Mouse (Mus musculus) urinary bladder, postnatal 36 days (tissue): ENCODE results near the gene Stim1.
"Not testable (repeated sequence)": the region's sequence is repeated elsewhere in the genome, so short reads cannot be mapped to it uniquely, and the experiment has no call there.

ENCODE experiments used
- DNase-seq, 2 experiments: peaks; one replicate each; pipeline ENCODE4 v3.0.0; 2022; ENCODE audit warnings: low spot score in 2 of 2, mixed read lengths in 1 of 2

Gene Stim1

GRCm38 (mm10) chr7:102361297-102361696 lies 93.7 kb downstream of the Stim1 start:
- DNase-seq: no peak

DNA sequence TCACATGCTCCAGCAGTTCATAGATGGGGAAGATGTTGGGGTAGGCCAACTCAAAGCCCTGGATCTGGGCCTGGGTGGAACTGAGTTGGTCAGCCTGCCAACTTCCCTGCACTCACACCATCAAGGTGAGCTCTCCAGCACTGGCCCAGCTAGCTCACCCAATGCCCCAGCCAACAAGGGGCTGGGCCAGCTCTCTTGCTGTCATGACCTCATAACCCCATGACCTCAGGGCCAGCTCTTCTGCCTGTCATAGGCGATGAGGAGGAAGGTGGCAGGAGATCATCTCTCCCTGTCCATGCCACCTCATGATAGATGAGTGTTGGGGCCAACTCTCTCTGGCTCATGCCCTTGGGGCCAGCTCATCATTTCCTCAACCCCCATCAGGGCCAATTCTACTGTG lies 96.2 kb downstream of the Stim1 start:
- DNase-seq: no peak

GRCm38 (mm10) chr7:102369661-102370060 lies 102.1 kb downstream of the Stim1 start:
- peak in 1 of 2 experiments; percentile 28 for DNase-seq

GRCm38 (mm10) chr7:102370526-102370925 lies 102.9 kb downstream of the Stim1 start:
- no peak for DNase-seq

DNA sequence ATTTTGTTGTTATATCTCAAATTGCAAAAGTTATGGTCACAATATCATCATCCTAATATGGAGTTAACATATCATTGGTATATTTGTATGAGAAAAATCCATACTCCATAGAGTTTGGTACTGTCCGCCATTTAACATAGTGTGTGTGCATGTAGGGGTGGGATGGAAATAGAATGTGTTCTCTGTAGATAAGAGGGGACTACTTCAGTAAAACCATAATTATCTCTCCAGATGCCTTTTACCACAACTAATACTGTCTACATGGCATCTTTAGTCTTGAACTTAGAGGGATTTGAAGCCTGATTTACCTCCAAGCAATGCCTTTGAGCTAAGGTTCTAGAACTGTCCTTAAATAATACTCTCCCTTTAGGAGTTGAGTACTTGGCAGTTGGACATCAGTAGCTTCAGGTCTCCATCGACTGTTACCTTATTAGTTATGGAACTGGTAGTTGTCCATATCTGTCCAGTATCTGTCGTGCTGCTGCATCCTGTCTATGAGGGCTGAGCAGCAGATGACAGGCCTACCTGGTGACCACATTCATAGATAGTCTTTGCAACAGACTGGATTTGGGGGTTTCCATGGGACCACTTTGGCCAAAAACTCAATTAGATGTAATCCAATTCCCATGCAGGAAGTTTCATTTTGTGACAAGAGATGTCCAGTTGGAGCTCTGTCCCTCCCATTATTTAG lies 105.9 kb downstream of the Stim1 start:
- no peak for DNase-seq

DNA sequence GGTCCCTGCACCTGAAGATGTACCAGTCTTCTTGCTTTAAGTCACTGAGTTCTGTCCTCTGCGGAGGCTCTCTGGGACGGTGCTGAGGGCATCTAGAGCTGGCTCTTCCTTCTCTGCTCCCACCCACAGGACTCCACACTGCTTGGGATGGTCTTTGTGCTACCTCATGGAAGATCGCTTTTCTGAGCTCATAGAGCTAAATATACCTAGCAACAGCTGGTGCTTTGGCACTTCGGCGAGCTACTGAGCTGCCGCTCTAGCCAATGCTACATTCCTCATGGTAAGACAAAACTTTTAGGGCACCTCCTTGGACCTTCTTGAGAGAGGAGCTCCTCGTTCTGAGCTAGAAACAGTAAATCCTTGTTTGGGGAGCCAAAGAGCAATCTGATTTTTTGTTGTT lies 115.6 kb downstream of the Stim1 start:
- DNase-seq: no peak

DNA sequence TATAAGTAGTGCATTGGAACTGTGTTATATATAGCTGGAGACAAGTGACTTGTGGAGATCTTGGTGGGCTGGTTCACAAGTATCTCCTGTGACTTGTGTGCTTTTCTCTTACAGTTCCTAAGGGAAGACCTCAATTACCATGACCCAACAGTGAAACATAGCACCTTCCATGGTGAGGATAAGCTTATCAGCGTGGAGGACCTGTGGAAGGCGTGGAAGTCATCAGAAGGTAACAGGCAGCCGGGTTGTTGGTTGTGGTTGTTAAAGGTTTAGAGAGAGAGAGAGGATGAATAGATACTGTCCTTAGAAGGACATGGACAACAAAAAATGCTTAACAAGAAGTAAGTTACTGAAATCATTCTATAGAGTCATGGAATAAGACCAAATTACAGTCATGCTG lies 118.4 kb downstream of the Stim1 start:
- DNase-seq: no peak

DNA sequence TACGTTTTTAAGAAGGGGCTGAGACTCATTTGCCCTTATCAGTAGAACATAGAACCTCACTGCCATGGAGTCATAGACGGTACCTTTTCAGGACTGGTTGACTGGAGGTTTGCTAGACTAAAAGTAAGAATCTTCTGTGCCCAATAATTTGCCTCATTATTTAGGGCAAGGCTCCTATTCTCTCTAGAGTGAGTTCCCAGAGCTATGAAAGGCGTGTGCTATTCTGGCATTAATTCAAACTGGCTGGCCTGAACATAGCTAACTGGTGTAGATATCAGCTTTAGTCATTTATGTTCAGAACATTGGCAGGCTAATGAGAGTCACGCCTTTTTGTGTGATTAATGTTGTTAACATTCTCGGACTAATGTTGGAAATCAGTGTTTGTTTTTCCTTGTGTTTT lies 121.5 kb downstream of the Stim1 start:
- DNase-seq: peak in 1 of 2 experiments; percentile 18

GRCm38 (mm10) chr7:102393898-102394297 lies 126.3 kb downstream of the Stim1 start:
- DNase-seq: no peak

DNA sequence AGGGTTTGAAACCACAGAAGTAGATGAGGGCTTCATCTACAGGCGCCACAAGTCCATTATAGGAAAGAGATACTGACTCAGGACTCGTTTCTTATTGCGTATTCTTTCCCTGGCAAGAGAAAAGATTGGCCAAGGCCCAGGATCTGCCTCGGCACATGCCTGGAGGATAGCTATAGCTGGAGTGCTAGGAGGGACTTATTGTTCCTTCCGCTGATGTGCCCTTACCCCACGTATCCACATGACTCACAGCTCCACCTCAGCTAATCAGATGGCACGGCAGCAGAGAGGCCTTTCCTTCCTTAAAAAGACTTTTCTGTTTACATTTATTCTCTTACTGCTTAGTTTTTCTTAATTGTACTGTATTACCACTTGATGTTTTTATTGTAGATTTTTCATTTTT lies 128.3 kb downstream of the Stim1 start:
- DNase-seq: peak in 1 of 2 experiments; percentile 43

GRCm38 (mm10) chr7:102396331-102396730 lies 128.7 kb downstream of the Stim1 start:
- DNase-seq: no peak

- DNase-seq: no peak
These were observed 131.7 kb downstream of the Stim1 start for GRCm38 (mm10) chr7:102399180-102399731.

- no peak for DNase-seq
These were observed 136.5 kb downstream of the Stim1 start for GRCm38 (mm10) chr7:102404118-102404517.

GRCm38 (mm10) chr7:102407440-102407839 lies 139.8 kb downstream of the Stim1 start:
- no peak for DNase-seq

DNA sequence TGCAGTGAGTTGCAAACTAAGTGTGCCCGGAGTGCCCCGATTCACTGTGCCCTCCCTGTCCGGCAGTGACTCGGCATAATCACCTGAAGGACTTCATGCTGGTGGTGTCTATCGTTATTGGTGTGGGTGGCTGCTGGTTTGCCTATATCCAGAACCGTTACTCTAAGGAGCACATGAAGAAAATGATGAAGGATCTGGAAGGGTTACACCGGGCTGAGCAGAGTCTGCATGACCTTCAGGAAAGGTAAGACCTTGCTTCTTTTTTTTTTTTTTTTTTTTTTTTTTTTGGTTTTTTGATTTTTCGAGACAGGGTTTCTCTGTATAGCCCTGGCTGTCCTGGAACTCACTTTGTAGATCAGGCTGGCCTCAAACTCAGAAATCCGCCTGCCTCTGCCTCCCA lies 147.7 kb downstream of the Stim1 start:
- not testable (repeated sequence) for DNase-seq

GRCm38 (mm10) chr7:102415841-102416240 lies 148.2 kb downstream of the Stim1 start:
- no peak for DNase-seq

GRCm38 (mm10) chr7:102417398-102417797 lies 149.8 kb downstream of the Stim1 start:
- peak in 1 of 2 experiments; percentile 29 for DNase-seq

DNA sequence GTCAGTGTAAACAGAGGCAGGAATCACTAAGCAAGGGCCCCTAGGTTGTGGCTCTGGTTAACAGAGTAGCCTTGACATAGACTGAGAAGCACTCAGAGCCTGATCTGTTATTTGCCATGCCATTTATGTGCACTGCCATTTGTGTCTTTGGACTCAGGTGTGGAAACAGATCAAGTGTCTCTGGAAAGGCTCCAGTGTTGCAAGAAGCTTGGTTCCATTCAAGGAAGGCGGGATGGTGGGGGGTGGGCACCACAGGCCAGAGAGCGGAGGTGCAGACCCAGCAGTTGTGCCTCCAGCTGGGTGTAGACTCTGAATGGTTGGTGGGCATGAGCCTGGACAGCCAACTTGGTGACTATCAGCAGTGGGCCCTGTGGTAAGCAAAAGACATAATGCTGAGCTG lies 154.4 kb downstream of the Stim1 start:
- no peak for DNase-seq

DNA sequence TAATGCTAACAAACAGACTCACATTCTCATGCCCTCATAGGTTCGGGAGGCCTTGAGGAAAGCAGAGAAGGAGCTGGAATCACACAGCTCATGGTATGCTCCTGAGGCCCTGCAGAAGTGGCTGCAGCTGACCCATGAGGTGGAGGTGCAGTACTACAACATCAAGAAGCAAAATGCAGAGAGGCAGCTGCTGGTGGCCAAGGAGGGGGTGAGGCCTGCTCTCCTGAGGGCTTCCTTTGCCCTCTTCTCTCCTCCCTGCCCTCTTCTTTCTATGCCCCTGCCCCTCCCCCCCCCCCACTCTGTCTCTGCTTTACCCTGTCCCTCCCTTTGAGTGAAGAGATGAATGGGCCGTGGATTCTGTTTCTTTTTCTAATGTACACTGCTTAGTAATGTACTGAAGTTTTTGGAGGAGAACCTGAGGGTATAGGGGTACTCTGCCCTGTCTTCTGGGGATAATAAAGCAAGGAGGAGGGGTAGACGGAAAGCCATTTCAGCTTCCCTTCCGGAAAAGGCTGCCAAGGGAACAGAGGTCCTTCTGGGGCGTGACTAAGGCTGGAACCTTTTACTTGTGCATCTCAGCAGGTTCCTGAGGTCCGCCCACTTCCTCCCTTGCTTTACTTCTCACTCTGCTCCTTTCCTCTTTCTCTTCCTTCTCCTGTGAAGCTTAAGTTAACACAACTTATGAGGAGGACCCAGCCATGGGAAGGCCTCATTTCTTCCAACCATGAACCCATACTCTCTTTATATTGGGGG lies 158.5 kb downstream of the Stim1 start:
- DNase-seq: no peak

GRCm38 (mm10) chr7:102434344-102434743 lies 166.7 kb downstream of the Stim1 start:
- no peak for DNase-seq

DNA sequence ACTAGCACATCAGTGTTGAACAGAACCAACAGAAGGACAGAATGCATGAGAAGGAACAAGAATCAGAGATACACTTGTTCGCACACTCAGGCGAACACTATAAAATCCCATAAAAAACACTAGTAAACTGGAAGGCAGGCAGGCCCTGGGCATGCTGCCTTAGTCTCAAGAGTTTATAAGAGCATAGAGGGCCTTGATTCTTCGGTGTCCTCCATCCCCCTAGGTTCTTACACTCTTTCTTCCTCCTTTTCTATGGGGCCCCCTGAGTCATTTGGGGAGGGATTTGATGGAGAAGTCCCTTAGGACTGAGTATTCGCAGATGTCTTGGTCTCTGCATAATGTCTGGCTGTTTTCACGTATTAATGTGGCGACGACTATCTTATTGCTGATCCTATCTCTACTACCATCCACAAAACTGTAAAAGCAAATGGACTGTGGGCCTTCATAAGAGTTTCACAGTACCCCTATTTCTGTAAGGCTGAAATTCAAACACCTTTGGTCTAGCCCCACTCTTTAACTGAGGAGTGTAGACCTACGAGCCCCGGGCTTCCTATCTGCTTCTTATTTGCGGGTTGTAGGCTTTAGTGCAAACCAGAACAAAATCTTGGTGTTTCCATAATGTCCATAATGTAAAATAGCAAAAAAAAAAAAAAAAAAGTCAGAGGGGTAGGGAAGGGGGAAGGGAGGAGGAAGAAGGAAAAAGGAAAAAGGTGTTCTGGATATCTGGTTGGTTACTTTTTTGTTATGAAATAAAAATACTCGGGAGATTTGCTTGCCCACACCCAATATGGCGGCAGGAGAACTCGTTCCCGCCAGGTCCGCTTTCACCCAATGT lies 173.4 kb downstream of the Stim1 start:
- no peak for DNase-seq
